Mouse (Mus musculus) thymus, adult 18-20 months (tissue): ENCODE results near the gene Trmt1l.
"Not testable (repeated sequence)": the region's sequence is repeated elsewhere in the genome, so short reads cannot be mapped to it uniquely, and the experiment has no call there.

Source experiments
- DNase-seq, 2 experiments: peaks; one replicate each; pipeline ENCODE4 v3.0.0; 2022; ENCODE audit warnings: mixed read lengths in 2 of 2

The Trmt1l gene

DNA sequence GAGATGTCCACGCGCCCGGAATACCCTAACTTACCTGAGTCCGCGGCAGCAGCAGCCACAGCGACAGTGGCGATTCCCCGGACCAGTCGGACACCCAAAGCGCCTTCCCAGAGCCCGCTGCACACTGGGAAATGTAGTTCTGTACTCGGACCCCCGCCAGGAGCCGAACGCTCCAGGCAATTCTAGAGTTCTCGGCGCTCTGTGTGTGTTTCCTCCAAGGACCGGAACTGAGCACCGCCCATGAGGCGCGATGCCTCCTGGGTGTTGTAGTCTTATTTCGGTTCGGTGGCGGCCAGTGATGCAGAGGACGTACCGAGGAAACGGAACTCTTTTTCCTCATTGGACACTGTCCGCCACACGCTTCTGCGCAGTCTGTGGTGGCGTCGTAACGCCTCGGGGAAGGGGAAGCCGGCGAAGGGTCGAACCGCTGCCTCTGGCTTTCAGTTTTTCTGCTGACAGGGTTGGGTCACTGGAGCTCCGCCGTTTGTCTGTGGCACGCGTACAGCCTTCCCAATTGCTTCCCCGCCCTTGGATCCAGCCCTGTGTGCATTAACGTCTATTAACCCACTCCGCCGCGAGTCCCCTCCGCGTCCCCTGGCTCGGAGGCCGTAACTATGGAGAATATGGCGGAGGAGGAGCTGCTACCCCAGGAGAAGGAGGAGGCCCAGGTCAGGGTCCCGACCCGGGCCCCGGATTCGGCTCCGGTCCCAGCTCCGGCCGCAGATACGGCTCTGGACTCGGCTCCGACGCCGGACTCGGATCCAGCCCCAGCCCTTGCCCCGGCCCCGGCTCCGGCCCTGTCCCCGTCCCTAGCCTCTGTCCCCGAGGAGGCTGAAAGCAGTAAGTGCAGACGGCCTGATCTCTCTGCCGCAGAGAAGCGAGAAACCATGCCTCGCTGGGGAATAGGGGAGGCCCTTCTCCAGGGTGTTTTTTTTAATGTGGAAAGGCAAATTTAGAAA, at the start of gene Trmt1l, which contains the start of gene Swt1:
TSS of gene Trmt1l (plus strand) at position 280 of the 959 bp plus-strand sequence.
TSS of gene Swt1 (minus strand) at position 193 of the 959 bp plus-strand sequence.
- DNase-seq = peak; percentile 95 to 97

DNA sequence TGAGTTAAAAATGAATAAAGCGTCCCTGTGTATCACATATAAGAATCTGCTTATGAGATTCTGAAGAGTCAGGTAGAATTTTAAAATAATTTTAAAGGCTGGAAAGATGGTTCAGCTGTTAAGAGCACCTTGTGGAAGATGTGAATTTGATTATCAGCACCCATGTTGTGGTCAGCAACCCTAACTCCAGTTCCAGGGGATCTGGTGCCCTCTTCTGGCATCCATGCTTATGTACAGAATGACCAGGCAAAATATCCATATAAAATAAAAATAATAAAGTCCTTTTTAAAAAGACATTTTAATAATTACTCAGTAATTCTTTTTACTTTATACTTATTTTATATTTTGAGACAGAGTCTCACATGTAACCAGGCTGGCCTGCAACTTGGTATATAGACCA, 38.3 kb upstream of the Trmt1l start:
- DNase-seq = no peak

DNA sequence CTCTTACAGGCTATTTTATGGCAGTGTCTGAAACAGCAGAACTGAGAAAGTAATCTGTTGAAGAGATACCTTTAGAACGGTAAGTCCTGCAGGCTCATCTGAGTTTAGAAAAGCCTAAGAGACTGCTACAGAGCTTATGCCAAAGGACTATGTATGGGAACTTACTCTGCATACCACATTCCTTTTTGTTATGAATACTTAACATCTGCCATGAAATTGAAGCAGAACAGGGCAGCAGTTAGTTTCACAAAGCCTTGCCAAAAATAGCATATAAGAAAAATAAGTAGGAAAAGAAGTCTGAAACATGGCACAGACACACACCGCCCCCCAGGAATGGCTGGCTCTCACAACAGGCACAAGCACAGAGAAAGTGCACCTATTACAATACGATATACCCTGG, 18.5 kb upstream of the Trmt1l start:
- DNase-seq = no peak

DNA sequence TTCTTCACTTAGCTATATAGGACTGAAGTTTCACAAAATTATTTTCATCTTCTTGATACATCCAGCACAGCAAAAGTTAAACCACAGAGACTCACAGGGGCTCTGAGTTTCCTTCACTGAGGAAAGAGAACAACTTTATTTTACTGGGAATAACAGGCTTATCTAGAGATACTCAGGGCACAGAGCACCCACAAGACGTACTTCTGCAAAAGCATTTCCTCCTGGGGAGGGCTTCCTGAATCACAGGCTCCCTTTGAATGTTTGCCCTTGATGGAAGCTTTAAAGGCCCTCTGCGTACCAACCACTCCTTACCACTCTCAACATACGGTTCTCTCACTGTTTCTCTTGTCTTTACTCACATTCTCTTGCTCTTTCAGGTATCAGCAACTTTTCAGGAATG, 6.2 kb upstream of the Trmt1l start:
- no peak for DNase-seq

DNA sequence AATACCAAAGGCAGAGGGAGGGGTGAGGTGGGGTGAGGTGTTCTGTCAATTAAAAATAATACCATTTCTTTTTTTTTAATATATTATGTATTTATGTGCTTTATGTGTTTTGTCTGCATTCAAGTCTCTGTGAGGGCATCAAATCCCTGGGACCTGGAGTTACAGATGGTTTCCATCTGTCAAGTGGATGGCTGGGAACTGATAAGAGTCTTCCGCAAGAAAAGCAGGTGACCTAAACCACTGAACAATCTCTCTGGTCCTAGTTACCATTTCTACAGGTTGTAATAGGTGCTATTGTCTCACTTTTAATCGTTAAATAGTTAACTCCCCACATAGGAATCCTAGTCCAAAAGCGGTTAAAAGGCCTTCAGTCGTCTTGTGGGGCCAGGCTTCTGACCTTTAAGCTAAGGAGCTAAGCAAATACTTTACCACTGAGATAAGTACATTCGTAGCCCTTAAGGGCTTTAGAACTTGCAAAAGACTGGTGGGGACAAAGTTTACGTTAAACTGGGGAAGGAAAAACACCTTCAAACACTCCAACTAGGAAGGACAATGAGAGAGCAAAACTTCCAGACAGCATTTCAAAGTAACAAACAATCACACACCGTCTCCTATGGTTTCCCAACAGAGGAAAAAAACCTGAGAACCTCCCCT, 1.3 kb upstream of the Trmt1l start:
- no peak for DNase-seq

DNA sequence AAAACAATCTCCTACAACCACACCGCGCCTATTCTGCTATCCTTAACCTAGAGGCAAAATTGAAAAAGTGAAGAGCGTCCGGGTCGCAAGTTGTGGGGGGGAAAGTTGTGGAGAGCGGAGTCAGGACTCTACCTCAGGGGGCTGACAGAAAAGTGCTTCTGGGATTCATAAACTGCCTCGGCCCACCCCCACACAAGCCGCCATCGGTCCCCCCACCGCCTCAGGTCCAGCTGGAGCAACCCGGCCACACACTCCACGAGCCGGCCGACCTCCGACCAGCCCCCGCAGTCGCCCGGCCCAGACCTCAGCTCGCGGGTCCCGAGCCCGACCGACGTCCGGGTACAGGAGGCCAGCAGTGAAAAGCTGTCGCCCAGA, 467 bp upstream of the Trmt1l start:
- no peak for DNase-seq

DNA sequence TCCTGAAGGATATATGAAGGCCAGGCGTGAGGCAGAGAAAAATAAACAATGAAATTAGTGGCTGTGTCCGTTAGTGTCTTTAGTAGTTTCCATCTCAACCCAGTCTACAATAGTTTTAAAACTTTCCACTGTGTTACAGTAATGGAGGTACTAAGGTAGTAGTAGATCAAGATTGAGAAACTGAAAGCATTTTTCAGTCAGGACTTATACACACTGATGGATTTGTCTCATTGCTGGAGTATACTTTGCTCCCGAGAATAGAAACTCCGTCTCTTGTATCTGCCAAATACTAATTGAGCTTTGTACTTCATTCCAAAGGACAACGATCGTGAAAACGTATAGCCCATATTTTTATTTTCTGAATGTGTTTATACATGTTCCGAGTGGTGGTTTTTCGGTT, 974 bp downstream of the Trmt1l start:
- DNase-seq = no peak

DNA sequence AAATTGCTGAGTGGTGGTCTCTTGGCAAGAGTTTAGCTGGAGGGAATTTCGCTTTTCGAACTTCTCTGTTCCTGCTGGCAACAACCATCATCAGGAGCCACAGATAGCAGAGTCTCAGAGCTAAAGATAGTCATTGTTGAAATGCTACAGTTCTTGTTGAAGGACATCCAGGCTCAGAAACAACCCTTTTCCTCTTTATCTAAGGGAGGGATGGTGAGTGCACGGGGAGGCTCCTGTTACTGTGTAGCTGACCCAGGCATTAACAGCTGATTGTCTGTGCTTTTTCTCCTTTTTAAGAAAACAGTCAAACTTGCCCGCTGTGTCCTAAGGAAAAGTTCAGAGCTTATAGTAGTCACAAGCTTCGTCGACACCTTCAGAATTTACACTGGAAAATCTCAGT, 7.1 kb downstream of the Trmt1l start:
- DNase-seq = no peak

DNA sequence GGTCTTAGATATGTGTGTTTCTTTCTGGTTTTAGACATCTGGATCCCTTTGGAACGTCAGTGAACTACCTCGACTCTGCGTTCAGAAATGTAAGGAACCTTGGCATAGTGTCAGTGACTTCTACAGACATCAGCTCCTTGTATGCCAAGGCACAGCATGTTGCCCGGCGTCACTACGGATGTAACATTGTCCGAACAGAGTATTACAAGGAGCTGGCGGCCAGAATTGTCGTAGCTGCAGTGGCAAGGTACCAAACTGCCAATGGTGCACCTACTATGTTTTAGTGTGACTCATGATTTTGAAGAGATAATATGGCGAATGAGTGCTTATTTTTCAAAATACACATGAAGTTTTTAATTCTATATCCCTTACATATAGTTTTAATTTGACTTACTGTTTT, 21.5 kb downstream of the Trmt1l start:
- no peak for DNase-seq

DNA sequence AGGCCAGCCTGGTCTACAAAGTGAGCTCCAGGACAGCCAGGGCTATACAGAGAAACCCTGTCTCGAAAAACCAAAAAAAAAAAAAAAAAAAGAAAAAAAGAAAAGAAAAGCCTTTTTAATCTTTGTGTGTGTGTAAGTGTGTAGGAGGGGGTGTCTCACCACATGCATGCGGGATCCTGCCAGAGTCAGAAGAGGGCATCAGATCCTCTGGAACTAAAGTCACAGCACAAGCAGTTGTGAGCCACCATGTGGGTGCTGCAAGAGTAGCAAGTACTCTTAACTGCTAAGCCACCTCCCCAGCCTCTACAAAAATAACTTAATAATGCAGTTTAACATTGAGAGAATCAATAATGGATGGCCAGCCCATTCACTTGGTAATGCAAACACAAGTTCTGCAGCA, 22.5 kb downstream of the Trmt1l start:
- DNase-seq = no peak

DNA sequence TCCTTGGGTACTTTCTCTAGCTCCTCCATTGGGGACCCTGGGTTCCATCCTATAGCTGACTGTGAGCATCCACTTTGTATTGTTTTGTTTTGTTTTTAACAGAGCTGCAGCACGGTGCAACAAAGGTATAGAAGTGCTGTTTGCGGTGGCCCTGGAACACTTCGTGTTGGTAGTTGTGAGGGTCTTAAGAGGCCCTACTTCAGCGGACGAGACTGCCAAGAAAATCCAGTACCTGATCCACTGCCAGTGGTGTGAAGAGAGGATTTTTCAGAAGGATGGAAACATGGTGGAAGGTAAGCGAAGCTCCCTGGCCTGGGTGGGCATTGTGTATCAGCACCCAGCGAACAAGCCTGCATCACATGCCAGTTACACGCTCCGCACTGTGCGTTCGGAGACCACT, 23.6 kb downstream of the Trmt1l start:
- DNase-seq = no peak

DNA sequence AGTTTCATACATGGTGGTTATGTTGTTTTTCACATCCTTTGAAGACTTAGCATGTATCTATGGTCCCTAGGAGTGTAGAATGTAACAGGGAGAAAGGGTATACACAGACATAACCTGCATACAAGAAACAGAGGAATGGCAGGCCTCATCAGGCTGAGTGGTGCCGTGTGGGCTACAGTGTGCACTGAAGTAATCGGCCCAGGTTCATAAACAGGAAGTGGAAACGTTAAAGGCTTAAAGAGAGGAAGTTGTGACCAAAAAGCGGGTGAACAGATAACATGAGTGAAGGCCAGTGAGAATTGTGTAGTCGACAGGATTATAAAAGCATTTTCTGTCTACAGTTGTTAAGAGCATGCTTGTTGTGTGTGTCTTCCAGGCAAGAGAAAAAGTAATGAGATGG, 28.7 kb downstream of the Trmt1l start:
- no peak for DNase-seq

DNA sequence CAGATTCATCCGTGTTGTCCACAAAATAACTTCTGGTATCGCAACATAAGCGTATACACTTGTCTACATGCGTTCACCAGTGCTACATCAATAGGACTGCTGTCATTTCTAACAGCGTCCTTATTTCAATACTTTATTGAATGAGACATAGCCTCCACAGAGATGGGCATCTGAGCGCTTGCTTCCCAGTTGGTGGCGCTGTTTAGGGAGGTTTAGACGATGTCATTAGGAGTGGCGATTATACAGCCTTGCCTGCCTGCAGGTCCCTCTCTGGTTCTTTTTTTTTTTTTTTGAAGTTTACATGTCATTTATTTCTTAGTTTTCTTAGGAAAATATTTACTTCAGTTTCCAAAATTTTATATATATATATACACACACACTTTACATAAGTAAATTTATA, 32.9 kb downstream of the Trmt1l start:
- DNase-seq = no peak

DNA sequence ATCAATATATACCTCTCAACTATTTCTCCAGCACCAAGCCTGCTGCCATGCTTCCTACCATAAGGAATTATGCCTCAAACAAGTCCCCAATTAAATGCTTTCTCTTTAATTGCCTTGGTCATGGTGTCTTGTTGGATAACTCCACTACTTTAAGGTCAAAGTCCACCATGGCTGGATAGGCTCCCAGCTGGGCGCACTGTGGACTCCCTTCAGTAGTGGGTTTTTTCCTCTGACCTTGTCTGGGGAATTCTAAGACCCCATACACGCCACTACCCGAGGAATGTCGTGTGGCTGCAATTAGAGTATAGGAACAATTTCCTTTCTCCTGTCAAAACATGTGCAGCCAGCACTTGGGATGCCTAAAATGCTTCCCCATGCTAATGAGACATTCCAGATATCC, 36.6 kb downstream of the Trmt1l start:
- no peak for DNase-seq

DNA sequence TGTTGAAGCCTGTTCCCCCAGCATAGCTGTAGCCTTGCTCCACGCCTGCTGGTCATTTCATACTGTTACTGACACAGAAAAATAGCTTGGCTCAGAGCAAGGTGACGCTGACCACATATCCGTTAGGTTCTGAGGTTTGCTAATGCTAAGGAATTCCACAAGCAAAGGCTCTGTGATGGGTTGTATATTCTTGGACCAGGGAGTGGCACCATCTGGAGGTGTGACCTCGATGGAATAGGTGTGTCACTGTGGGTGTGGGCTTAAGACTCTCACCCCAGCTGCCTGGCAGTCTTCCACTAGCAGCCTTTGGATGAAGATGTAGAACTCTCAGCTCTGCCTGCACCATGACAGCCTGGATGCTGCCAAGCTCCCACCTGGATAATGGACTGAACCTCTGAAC, 38.2 kb downstream of the Trmt1l start:
- no peak for DNase-seq

DNA sequence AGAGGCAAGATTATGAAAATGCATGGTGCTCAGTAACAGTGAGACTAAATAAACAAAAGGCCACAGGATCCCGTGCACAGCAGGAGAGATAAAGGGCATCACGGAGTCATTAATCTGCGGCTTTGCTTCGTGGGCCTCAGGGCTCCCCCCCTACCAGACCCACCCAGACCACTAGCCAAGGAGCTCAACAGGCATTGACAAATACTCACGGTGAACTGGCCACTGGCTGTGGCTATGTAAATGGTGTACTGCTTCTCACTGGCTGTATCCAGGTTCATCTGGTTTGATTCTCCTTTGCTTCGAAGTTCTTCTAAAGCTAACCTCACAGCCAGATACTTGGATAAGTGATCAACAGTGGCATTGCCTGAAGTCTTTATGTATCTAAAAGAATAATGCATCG, 43.1 kb downstream of the Trmt1l start:
- DNase-seq = no peak

DNA sequence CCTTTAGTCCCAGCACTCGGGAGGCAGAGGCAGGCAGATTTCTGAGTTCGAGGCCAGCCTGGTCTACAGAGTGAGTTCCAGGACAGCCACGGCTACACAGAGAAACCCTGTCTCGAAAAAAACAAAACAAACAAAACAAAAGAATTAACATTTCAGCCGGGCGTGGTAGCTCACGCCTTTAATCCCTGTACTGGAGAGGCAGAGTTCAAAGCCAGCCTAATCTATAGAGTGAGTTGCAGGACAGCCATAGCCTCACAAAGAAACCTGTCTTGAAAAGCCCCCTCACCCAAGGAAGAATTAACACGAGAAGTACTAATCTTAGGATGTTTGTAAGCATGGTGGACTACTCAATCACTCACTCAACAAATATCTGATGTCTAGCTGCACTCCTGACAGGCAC, 44.0 kb downstream of the Trmt1l start:
- DNase-seq = not testable (repeated sequence)

DNA sequence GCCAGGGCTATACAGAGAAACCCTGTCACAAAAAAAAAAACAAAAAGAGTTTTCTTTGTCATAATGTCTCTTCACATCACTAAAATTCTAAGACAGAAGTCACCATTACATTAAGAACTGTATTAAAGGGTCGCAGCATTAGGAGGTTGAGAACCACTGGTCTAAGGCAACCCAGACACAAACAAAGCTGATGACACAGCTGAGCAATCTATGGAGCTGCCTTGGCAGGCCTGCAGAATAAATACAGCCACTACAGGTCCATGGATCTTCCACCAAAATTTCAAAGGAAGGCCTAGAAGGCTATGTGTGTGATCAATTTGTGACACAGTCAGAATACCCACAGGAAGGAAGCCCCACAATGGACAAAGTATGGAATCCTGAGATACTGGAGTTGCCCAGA, 54.2 kb downstream of the Trmt1l start:
- no peak for DNase-seq

DNA sequence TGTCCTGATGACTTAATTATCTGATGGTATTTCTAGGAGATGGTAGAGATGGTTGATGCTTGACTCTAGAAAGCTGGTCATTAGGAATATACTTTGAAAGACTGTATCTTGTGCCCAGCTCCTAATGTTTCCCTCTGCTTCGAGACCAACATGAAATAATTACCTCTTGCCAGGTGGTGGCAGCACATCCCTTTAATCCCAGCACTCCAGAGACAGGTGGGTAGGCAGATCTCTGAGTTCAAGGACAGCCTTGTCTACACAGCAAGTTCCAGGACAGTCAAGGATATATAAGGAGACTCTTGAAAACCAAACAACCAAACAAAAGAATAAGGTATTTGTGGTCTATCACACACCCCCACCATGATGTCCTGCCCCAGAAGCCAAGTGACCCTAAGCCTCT, 55.2 kb downstream of the Trmt1l start:
- peak in 1 of 2 experiments; percentile 11 for DNase-seq

DNA sequence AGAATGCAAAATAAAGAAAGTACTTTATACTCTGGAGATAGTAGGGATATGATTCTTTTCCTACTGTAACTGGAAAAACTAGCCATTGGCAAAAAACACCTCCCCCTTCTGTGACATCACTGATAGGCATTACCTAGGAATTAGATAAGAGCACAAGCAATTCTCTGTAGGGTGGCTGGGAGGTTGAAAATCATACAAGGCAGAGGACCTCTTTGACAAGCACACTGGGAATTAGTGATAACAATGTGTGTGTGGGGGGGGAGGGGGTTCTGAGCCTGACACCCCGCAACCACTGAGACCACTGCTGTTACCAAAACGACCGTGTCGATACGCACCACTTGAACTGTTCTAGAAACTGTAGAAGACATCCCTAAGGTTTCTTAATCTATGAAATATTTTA, 56.4 kb downstream of the Trmt1l start:
- DNase-seq = no peak

DNA sequence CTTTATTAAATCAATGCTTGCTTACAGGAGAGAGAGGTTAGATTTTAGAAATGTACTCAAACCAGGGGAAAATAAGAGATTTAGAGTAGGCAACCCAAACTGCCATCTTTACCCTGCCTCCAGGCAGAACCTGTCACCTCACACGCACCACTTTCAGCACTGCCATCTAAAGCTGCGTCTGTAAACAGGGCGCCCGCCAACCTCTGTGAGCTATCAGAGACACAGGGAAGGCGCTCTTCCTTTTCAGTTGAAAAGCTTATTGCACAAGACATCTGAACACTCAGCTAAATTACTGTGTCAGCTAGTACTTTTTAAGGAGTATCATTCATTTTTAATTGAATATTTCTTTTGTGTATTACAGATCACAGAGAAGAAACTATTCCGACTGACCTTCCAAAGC, 61.5 kb downstream of the Trmt1l start:
- DNase-seq = peak in 1 of 2 experiments; percentile 20

DNA sequence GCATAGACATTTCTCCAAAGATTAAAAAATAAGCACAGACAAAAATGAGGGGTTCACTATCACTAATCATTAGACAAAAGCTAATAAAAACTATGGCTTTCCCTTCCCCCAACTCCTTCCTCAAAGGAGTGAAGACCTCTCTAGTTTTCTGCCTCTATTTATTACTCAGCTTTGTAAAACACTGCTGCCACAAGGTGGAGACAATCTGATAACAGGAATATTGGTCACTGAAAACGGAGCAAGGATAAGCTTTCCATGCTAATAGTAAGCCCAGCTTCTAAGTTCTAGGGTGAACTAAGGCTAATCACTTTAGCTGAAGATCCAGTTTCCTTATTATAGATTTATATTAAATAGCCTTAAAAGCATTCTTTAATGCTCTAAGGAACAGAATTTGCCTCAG, 64.1 kb downstream of the Trmt1l start:
- no peak for DNase-seq

DNA sequence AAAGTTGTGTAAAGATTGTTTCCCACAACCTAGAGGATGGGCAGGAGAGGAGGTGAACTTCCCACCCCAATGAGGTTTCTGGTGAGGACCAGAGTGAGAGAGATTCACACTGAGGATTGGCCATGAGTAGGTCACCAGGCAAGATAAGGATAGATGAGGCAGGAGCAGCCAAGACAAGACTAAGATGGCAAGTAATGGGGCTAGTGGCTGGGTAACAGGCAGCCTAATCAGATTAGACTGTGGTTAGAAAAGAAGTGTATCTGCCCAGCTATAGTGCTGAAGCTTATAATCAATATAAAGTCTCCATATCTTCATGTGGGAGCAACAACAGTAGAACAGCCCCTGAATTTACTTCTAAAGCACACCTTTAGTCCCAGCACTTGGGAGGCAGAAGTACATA, 65.5 kb downstream of the Trmt1l start:
- DNase-seq = no peak

DNA sequence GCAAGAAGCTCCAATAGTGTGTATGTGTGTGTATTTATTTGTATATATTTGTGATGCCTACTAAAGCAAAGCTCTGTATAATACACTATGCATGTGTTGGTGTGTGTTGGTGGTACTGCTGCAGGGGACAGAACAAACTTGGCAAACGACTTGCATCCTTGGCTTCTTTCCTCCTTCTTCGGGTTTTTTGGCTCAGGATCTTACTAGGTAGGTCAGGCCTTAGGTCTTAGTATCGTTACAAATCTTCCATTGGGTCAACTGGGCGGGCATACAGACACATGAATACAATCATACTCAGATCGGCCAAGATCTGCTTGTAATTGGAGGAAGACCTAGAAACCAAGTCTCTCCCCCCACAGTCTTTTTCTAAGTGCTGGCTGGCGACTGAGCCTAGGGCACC, 66.4 kb downstream of the Trmt1l start:
- DNase-seq = no peak
